Mouse (Mus musculus) midbrain, postnatal 0 days (tissue): ENCODE data around the gene Gm16503. TPM values are rescaled to one million over a fixed set of nuclear protein-coding genes. Genes with fewer than 3 reads are reported as not detected.
"Not testable (repeated sequence)": the region's sequence is repeated elsewhere in the genome, so short reads cannot be mapped to it uniquely, and the experiment has no call there.

ENCODE experiments used
- ATAC-seq: fragments of 200-750 bp; cut with Nextera tagmentation; 2 replicates; pipeline ENCODE4 v1.8.0; 2017; ENCODE audit warnings: moderate number of reproducible peaks, mild to moderate bottlenecking, moderate TSS enrichment, moderate library complexity; ENCODE audit not compliant: low FRiP score
- DNase-seq: peaks from one replicate; pipeline ENCODE4 v3.0.0-alpha.2; 2015; ENCODE audit warnings: low spot score
- H3K27ac ChIP-seq: fragments of 300-500 bp; sonication (generic); 2 replicates; pipeline ENCODE4 v1.5.1; 2014; ENCODE audit warnings: low read depth, mild to moderate bottlenecking, low read length, mixed read lengths
- H3K27me3 ChIP-seq: fragments of 300-500 bp; sonication (generic); 2 replicates; pipeline ENCODE4 v1.6.1; 2014; ENCODE audit warnings: low read length, control low read depth, mixed read lengths; ENCODE audit not compliant: insufficient read depth
- H3K36me3 ChIP-seq: fragments of 300-500 bp; sonication (generic); 2 replicates; pipeline ENCODE4 v1.6.1; 2014; ENCODE audit warnings: low read length, control low read depth, mixed read lengths; ENCODE audit not compliant: insufficient read depth
- H3K4me1 ChIP-seq: fragments of 300-500 bp; sonication (generic); 2 replicates; pipeline ENCODE4 v1.6.1; 2014; ENCODE audit warnings: mild to moderate bottlenecking, control low read depth, antibody characterized with exemption, low read length, mixed read lengths; ENCODE audit not compliant: insufficient read depth
- H3K4me2 ChIP-seq: fragments of 300-500 bp; sonication (generic); 2 replicates; pipeline ENCODE4 v1.6.1; 2014; ENCODE audit warnings: low read depth, mild to moderate bottlenecking, low read length, mixed read lengths; ENCODE audit not compliant: poor library complexity, severe bottlenecking
- H3K4me3 ChIP-seq: fragments of 300-500 bp; sonication (generic); 2 replicates; pipeline ENCODE4 v1.5.1; 2014; ENCODE audit warnings: low read depth, mild to moderate bottlenecking, low read length, moderate library complexity
- H3K9ac ChIP-seq: fragments of 300-500 bp; sonication (generic); replicated peaks from 2 replicates; pipeline ENCODE4 v1.6.1; 2014; ENCODE audit warnings: mild to moderate bottlenecking, low read length, moderate library complexity, mixed read lengths; ENCODE audit not compliant: poor library complexity, severe bottlenecking
- H3K9me3 ChIP-seq: fragments of 300-500 bp; sonication (generic); 2 replicates; pipeline ENCODE4 v1.6.1; 2016; ENCODE audit warnings: low read length, control low read depth
- CTCF ChIP-seq: IDR thresholded peaks from 2 replicates; pipeline ENCODE4 v1.5.1; 2016; ENCODE audit warnings: antibody characterized with exemption, mild to moderate bottlenecking
- WGBS: fragments of 180-500 bp; shearing (Covaris S2); extraction: QIAGEN DNeasy Blood & Tissue Kit; methylation state at CpG from one replicate; pipeline ENCODE4 v1.1.7; 2014; 5-methylcytosine and 5-hydroxymethylcytosine counted together
- polyA plus RNA-seq: library from polyadenylated mRNA; unstranded; fragments of >200 nt; fragmentation: Nextera tagmentation; extraction: Ambion mirVana; gene quantifications from 2 replicates; pipeline ENCODE4 v1.2.1, GENCODE M21; 2015
- total RNA-seq: library from RNA; depleted of rRNA; stranded (reverse); fragments of >200 nt; gene quantifications from 2 replicates; pipeline ENCODE4 v1.2.3, GENCODE M21; 2014

The Gm16503 gene
- total and polyA plus RNA-seq, 2 experiments from 2014 or later = 0.58 to 1.4 TPM

- 85% methylated on average over 1 of the region's 1 CpGs for WGBS
- H3K4me1 ChIP-seq = no peaks in the 10 kb centered on the region
Observed at GRCm38 (mm10) chr4:147525125-147525524, 14.9 kb upstream of the Gm16503 start.

GRCm38 (mm10) chr4:147530366-147530765 is 9.7 kb upstream of the Gm16503 start:
- no peak overlapping the region for H3K27ac ChIP-seq
- no peak overlapping the region for H3K4me3 ChIP-seq
- H3K9me3 ChIP-seq = peaks cover 46% of the 10 kb centered on the region
- ATAC-seq = no peak
- TF ChIP-seq CTCF = no peak
- 89% methylated on average over 1 of the region's 1 CpGs for WGBS
- H3K9ac ChIP-seq = no peak overlapping the region
- no peak overlapping the region for H3K4me2 ChIP-seq
- no peaks in the 10 kb centered on the region for H3K27me3 ChIP-seq
- no peak for DNase-seq
- no peaks in the 10 kb centered on the region for H3K4me1 ChIP-seq
- no peaks in the 10 kb centered on the region for H3K36me3 ChIP-seq

More at GRCm38 (mm10) chr4:147525125-147525524, 14.9 kb upstream of the Gm16503 start:
- no peak overlapping the region for H3K9ac ChIP-seq
- no peaks in the 10 kb centered on the region for H3K36me3 ChIP-seq
- H3K4me2 ChIP-seq = no peak overlapping the region
- TF ChIP-seq CTCF = no peak
- no peak overlapping the region for H3K4me3 ChIP-seq
- H3K27me3 ChIP-seq = no peaks in the 10 kb centered on the region
- DNase-seq (no peak), ATAC-seq (no peak)
- no peak overlapping the region for H3K27ac ChIP-seq
- peaks cover 68% of the 10 kb centered on the region for H3K9me3 ChIP-seq

- not testable (repeated sequence) for H3K27me3 ChIP-seq, H3K27ac ChIP-seq, H3K4me3 ChIP-seq, H3K9ac ChIP-seq, ATAC-seq, DNase-seq, H3K4me2 ChIP-seq, H3K36me3 ChIP-seq, H3K4me1 ChIP-seq
- H3K9me3 ChIP-seq = peaks cover 50% of the 10 kb centered on the region
Observed at GRCm38 (mm10) chr4:147535916-147536315, 4.1 kb upstream of the Gm16503 start.

- Histone ChIP-seq H3K27ac (no peak overlapping the region), H3K4me2 (no peak overlapping the region), H3K4me1 (no peaks in the 10 kb centered on the region), H3K9me3 (peaks cover 47% of the 10 kb centered on the region), H3K4me3 (no peak overlapping the region), H3K27me3 (no peaks in the 10 kb centered on the region), H3K36me3 (no peaks in the 10 kb centered on the region), H3K9ac (no peak overlapping the region)
- ATAC-seq (no peak), DNase-seq (no peak)
- WGBS = 79% methylated on average over 2 of the region's 2 CpGs
- TF ChIP-seq CTCF = no peak
Observed at GRCm38 (mm10) chr4:147537702-147538101, 2.3 kb upstream of the Gm16503 start.

GRCm38 (mm10) chr4:147541105-147541504 is 1.1 kb downstream of the Gm16503 start:
- Histone ChIP-seq H3K4me1 (no peaks in the 10 kb centered on the region), H3K27ac (no peak overlapping the region), H3K4me3 (no peak overlapping the region), H3K9ac (no peak overlapping the region), H3K4me2 (no peak overlapping the region), H3K36me3 (no peaks in the 10 kb centered on the region), H3K9me3 (peaks cover 45% of the 10 kb centered on the region), H3K27me3 (no peaks in the 10 kb centered on the region)
- ATAC-seq = no peak
- TF ChIP-seq CTCF = no peak
- DNase-seq = no peak

GRCm38 (mm10) chr4:147553071-147553470 is 13.1 kb downstream of the Gm16503 start, which contains the start of gene Zfp985:
Zfp985 (plus strand) TSS chr4:147553277.
- not testable (repeated sequence) for H3K9ac ChIP-seq, H3K4me1 ChIP-seq, H3K27me3 ChIP-seq, H3K27ac ChIP-seq, DNase-seq, H3K9me3 ChIP-seq, ATAC-seq, H3K4me2 ChIP-seq, H3K4me3 ChIP-seq, H3K36me3 ChIP-seq
- WGBS = 80% methylated on average over 5 of the region's 5 CpGs

GRCm38 (mm10) chr4:147554361-147554760 is 14.3 kb downstream of the Gm16503 start:
- not testable (repeated sequence) for H3K27ac ChIP-seq, DNase-seq, ATAC-seq, H3K4me2 ChIP-seq, H3K36me3 ChIP-seq, H3K9ac ChIP-seq, H3K4me1 ChIP-seq, H3K27me3 ChIP-seq, H3K4me3 ChIP-seq, H3K9me3 ChIP-seq
- WGBS = 75% methylated on average over 2 of the region's 2 CpGs

- not testable (repeated sequence) for DNase-seq, H3K27me3 ChIP-seq, H3K4me3 ChIP-seq, ATAC-seq, H3K9me3 ChIP-seq, H3K36me3 ChIP-seq, H3K27ac ChIP-seq, H3K4me1 ChIP-seq, H3K9ac ChIP-seq, H3K4me2 ChIP-seq
- 48% methylated on average over 1 of the region's 1 CpGs for WGBS
Observed at GRCm38 (mm10) chr4:147556921-147557320, 16.9 kb downstream of the Gm16503 start.

GRCm38 (mm10) chr4:147558011-147558410 is 18.0 kb downstream of the Gm16503 start:
- not testable (repeated sequence) for ATAC-seq, H3K27me3 ChIP-seq

More at GRCm38 (mm10) chr4:147558011-147558410, 18.0 kb downstream of the Gm16503 start:
- not testable (repeated sequence) for H3K4me2 ChIP-seq, H3K9me3 ChIP-seq, H3K4me3 ChIP-seq, H3K36me3 ChIP-seq, H3K9ac ChIP-seq, H3K4me1 ChIP-seq, H3K27ac ChIP-seq, DNase-seq
